Mouse (Mus musculus) Patski (cell line): ENCODE measurements at regions not wholly inside any gene's neighbourhood (a gene's known extent, or its start where the extent isn't known, plus 50 kb on each side); places are given as distances from the start of the nearest gene placed in this dataset.

Experiments
- ATAC-seq: fragments of 100-300 bp; one replicate; pipeline ENCODE4 v1.8.0; 2021
- CTCF ChIA-PET: fragments of 350-600 bp; sonication (Branson Sonifier 250); formaldehyde crosslinking; loops from one replicate; lab custom pipeline; 2022; ENCODE audit warnings: inconsistent platforms; lab: Charles Lee
- POLR2A ChIA-PET: fragments of 350-600 bp; sonication (Branson Sonifier 250); formaldehyde crosslinking; loops from one replicate; lab custom pipeline; 2022; ENCODE audit warnings: antibody characterized with exemption, inconsistent platforms; lab: Charles Lee
- DNase-seq: peaks from one replicate; pipeline ENCODE4 v3.0.0-alpha.2; 2011; ENCODE audit warnings: low read depth, low spot score
- H3K27me3 ChIP-seq: fragments of 371-371 bp; one replicate; pipeline ENCODE4 v1.5.1; 2021
- CTCF ChIP-seq: fragments of 100-300 bp; IDR thresholded peaks from one replicate; pipeline ENCODE4 v1.5.1; 2021
- in situ Hi-C: fragments of 300-500 bp; cut with MboI; formaldehyde crosslinking; loops from 3 replicates; pipeline ENCODE4 v1.11.1; 2018; ENCODE audit warnings: low pct_unique_long_range_greater_than_20kb, mixed read lengths

- CTCF ChIA-PET: no interaction called here
- ATAC-seq (no peak), DNase-seq (no peak)
- peak; percentile 20 for TF ChIP-seq CTCF
- in situ Hi-C loops: no loop called here
- no peaks in the 10 kb centered on the region for H3K27me3 ChIP-seq
- POLR2A ChIA-PET: no interaction called here
Observed at GRCm38 (mm10) chr3:82207321-82207720, 61.7 kb upstream of the Gucy1a1 start.
